Mouse (Mus musculus) ovary, postnatal 14 days (tissue): ENCODE measurements around the gene Gm10147.
"Not testable (repeated sequence)": the region's sequence is repeated elsewhere in the genome, so short reads cannot be mapped to it uniquely, and the experiment has no call there.

Experiments used
- DNase-seq: peaks from one replicate; pipeline ENCODE4 v3.0.0; 2022; ENCODE audit warnings: low spot score

Gm10147 gene

GRCm38 (mm10) chrX:28607742-28608141 lies at the start of gene Gm10147:
Gene Gm10147 (minus strand): TSS chrX:28607842.
- not testable (repeated sequence) for DNase-seq
